Mouse (Mus musculus): ENCODE data around the gene Ankrd36. TPM values are rescaled to one million over a fixed set of nuclear protein-coding genes. Genes with fewer than 3 reads are reported as not detected.

The Ankrd36 gene
- polyA plus RNA-seq, 1 experiment = not detected

DNA sequence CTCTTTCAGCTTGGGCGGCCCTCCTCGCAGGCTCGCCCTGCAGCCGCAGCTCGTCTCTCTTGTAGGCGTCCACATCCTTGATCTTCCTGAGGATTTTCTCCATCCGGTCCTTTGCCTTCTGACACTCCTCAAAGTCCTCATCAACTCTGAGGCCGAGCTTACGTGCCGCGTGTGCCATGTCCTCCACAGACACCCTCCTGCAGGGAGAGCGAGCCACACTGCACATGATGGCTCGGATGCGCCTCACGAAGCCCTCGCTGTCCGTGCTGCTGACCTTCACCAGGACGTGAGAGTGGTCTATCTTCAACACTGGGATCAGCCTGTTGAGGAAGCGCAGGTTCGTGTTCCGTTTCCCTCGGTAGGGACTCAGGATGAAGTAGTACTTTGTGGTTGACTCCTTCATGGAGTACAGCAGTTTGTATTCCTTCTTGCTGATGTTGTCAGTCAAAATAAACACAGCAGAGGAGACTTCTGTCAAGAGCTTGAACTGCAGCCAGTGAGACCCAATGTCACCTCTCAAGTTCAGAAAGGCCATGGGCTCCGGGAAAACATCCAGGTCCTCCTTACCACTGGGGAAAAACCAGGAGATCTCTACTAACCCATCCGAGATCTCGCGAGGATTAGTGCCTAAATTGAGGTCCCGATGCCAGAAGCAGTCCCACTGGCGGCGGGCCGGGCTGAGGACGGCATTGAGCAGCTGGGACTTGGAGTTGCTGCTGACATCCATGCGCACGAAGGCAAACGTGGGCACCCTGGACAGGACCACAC is 147.6 kb downstream of the Ankrd36 start:
- Histone ChIP-seq H3K27ac (ENCODE audit: insufficient read depth, low read length) (no peak overlapping the region), H3K4me3 (ENCODE audit: insufficient read depth, low read length) (no peak overlapping the region), H3K4me1 (ENCODE audit: control insufficient read depth, insufficient read depth, low read length) (no peaks in the 10 kb centered on the region)
- TF ChIP-seq POLR2A (IDR thresholded peaks at IDR 0.05; ENCODE audit: extremely low read depth, insufficient read depth, low read length) (no peak), CTCF (IDR thresholded peaks at IDR 0.05; ENCODE audit: extremely low read depth, insufficient read depth, low read length) (no peak)

DNA sequence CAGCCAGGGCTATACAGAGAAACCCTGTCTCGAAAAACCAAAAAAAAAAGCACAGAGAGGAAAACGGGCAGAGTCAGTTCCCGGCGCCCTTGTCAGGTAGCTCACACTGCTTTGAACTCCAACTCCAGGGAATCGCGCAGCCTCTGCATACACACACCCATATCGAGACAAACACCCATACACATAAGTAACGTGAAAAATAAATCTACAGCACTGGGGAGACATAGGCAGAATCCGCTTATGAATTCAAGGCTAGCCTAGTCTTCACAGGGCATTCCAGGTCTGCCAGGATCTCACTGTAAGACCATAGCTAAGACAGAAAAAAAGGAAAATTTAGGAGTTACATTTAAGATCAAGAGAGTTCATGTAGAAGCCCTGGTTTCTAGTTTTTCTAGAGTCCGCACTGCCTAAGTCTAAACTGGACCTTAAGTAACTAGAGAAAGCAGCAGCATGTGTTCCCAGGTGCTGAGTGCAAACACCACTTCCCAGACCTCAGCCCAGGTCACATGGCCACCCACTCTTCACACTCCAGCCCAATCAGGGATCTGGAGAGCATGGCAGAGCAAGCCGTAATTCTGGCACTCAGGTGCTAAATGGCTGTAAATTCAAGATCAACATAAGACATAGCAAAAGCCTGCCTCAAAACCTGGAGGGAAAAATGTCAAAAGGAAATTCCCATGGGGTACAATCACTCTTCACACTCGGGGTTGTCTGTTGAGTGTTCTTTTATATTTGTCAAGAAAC is 149.3 kb downstream of the Ankrd36 start:
- TF ChIP-seq CTCF (IDR thresholded peaks at IDR 0.05; ENCODE audit: extremely low read depth, insufficient read depth, low read length) (no peak), POLR2A (IDR thresholded peaks at IDR 0.05; ENCODE audit: extremely low read depth, insufficient read depth, low read length) (no peak)
- H3K27ac ChIP-seq (ENCODE audit: insufficient read depth, low read length) = no peak overlapping the region
- no peaks in the 10 kb centered on the region for H3K4me1 ChIP-seq (ENCODE audit: control insufficient read depth, insufficient read depth, low read length)
- no peak overlapping the region for H3K4me3 ChIP-seq (ENCODE audit: insufficient read depth, low read length)

DNA sequence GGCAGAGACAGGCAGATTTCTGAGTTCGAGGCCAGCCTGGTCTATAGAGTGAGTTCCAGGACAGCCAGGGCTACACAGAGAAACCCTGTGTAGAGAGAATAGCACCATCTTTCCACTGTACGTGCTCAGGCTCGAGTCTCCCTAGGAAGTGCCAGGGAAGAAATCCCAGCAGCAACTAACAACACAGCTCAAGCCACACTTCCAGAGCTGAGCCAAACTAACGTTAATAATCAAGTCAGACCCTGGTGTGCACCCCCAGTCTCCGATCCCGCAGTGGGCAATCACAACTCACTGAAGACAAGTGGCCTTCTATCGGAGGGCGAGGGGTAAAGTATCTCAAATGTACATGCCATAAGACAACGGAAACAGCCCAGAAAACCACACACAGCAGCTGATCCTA is 160.1 kb downstream of the Ankrd36 start:
- Histone ChIP-seq H3K4me1 (ENCODE audit: control insufficient read depth, insufficient read depth, low read length) (peaks cover 17% of the 10 kb centered on the region), H3K27ac (ENCODE audit: insufficient read depth, low read length) (no peak overlapping the region), H3K4me3 (ENCODE audit: insufficient read depth, low read length) (no peak overlapping the region)
- no peak for TF ChIP-seq POLR2A (IDR thresholded peaks at IDR 0.05; ENCODE audit: extremely low read depth, insufficient read depth, low read length)
- TF ChIP-seq CTCF (IDR thresholded peaks at IDR 0.05; ENCODE audit: extremely low read depth, insufficient read depth, low read length) = no peak

DNA sequence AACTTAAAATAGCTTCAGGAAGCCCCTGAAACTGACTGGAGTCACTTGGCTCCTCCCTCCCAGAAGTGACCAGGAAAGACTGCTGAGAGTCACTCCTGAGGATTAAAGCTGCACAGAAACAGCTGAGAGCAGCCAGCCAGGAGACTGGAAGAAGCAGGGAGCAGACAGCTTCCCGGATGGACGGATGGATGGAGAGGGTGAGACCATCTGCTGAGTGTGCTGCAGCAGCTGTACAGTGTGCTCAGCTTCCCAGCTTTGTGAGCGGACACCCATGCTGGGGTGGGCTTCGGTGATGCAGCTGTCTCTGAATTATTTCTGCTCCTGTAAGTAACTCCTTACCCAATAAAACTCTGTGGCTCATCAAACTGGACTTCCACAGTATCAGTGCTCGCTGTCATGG is 162.9 kb downstream of the Ankrd36 start:
- TF ChIP-seq CTCF (IDR thresholded peaks at IDR 0.05; ENCODE audit: extremely low read depth, insufficient read depth, low read length) (no peak), POLR2A (IDR thresholded peaks at IDR 0.05; ENCODE audit: extremely low read depth, insufficient read depth, low read length) (no peak)
- Histone ChIP-seq H3K27ac (ENCODE audit: insufficient read depth, low read length) (no peak overlapping the region), H3K4me3 (ENCODE audit: insufficient read depth, low read length) (no peak overlapping the region), H3K4me1 (ENCODE audit: control insufficient read depth, insufficient read depth, low read length) (peaks cover 17% of the 10 kb centered on the region)

DNA sequence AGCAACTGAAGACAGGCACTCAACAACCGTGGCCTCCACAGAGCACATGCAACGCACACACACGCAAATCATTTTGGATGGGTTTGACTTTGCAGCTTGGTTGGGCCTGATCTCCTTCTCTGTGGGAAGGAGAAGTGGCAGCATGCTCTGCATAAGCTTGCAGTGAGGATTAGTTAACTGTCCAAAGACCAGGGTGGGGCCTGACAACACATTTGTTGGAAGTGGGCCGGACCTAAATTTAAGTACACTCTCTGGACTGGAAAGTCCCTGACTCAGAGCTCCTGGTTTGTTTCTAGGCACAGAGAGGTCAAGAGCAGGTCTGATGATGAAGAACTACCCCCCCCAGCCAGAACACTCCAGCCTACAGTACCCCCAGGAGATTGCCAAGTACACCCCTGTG is 164.8 kb downstream of the Ankrd36 start:
- no peak for TF ChIP-seq CTCF (IDR thresholded peaks at IDR 0.05; ENCODE audit: extremely low read depth, insufficient read depth, low read length)
- TF ChIP-seq POLR2A (IDR thresholded peaks at IDR 0.05; ENCODE audit: extremely low read depth, insufficient read depth, low read length) = no peak
- H3K4me3 ChIP-seq (ENCODE audit: insufficient read depth, low read length) = no peak overlapping the region
- H3K27ac ChIP-seq (ENCODE audit: insufficient read depth, low read length) = no peak overlapping the region

DNA sequence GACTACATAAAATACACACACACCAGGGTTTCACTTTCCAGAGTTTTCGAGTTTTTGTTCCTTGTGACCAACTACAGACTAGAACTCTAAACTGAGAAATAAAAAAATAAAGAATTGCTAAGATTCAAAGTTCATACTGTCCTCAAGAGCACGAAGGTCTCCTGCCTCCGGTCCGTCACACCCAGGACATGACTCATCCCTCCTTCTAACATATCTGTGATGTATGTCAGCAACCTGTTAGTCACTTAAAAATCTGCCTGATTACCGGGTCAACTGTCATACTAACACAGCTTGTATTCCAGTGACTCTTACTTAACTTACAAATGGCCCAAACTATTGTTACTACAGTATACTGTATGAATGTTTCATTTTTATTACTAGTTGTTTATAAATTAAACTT is 167.7 kb downstream of the Ankrd36 start:
- no peak overlapping the region for H3K4me3 ChIP-seq (ENCODE audit: insufficient read depth, low read length)
- no peak overlapping the region for H3K27ac ChIP-seq (ENCODE audit: insufficient read depth, low read length)
- H3K4me1 ChIP-seq (ENCODE audit: control insufficient read depth, insufficient read depth, low read length) = peaks cover 15% of the 10 kb centered on the region
- no peak for TF ChIP-seq POLR2A (IDR thresholded peaks at IDR 0.05; ENCODE audit: extremely low read depth, insufficient read depth, low read length)
- no peak for TF ChIP-seq CTCF (IDR thresholded peaks at IDR 0.05; ENCODE audit: extremely low read depth, insufficient read depth, low read length)

More for the DNA sequence above, 164.8 kb downstream of the Ankrd36 start:
- H3K4me1 ChIP-seq (ENCODE audit: control insufficient read depth, insufficient read depth, low read length) = peaks cover 17% of the 10 kb centered on the region

Other genes starting within 250 kb of the Ankrd36 start
- gene Znrf3, start 124.8 kb upstream of the Ankrd36 start, polyA plus RNA-seq (2012; rRNA removed) = 5.9 and 6.0 TPM in 2 replicates
- 64.8 and 72.8 TPM in 2 replicates for gene Xbp1, start 49.0 kb upstream of the Ankrd36 start, polyA plus RNA-seq (2012; rRNA removed)
- gene Ccdc117, start 27.5 kb upstream of the Ankrd36 start, polyA plus RNA-seq (2012; rRNA removed) = 9.5 and 9.9 TPM in 2 replicates
- 96.6 and 109 TPM in 2 replicates for gene Mrps24, start 146.0 kb downstream of the Ankrd36 start, polyA plus RNA-seq (2012; rRNA removed)
- gene Urgcp, start 192.7 kb downstream of the Ankrd36 start, polyA plus RNA-seq (2012; rRNA removed) = 33.0 and 35.1 TPM in 2 replicates
- gene Dbnl, start 218.8 kb downstream of the Ankrd36 start, polyA plus RNA-seq (2012; rRNA removed) = 78.1 and 82.8 TPM in 2 replicates
- gene Pgam2, start 234.0 kb downstream of the Ankrd36 start, polyA plus RNA-seq (2012; rRNA removed) = 7.7 and 12.4 TPM in 2 replicates

All from cortical plate, adult 2 months (tissue).